14 mouse cellular contexts compared by ENCODE assay signal in the genomic region with DNA sequence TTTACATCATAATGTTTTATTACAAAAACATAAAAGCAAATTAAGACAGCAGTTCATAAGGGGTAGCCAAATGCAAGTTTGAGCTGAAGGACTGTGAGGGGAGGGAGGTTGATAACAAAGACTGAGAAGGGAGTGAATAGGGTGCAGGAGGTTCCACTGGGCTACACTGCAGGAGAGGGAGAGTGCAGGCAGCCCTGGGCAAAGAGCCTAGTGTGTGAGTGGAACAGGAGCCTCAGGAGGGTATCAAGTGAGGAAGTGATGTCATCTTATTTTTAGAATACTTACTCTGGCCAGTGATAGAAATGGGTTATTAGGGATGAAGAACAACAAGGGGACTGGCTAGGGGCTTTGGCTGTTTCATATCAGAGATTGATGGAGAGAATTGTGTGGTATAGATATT. TPM values are rescaled to one million over a fixed set of nuclear protein-coding genes. Genes with fewer than 3 reads are reported as not detected.
"Had no signal": no experiment of that assay in that cellular context is flagged by ENCODE, and none has a peak within 500 bp of the region (broad histone marks: within the 10 kb centered on the region; RNA-seq: fewer than 3 reads in every experiment).

No protein-coding gene starts in this region.

- H3K27ac ChIP-seq: limb, embryonic 12.5 days; liver, embryonic 13.5 days; lung, embryonic 15.5 days; macrophage; midbrain, embryonic 12.5 days; neural tube, embryonic 12.5 days had no signal

- H3K4me1 ChIP-seq: liver, embryonic 13.5 days; lung, embryonic 15.5 days; megakaryocyte, embryonic 14.5 days had no signal

- H3K4me3 ChIP-seq: limb, embryonic 12.5 days; liver, embryonic 13.5 days; lung, embryonic 15.5 days; megakaryocyte, embryonic 14.5 days; midbrain, embryonic 12.5 days; neural tube, embryonic 12.5 days had no signal

- H3K36me3 ChIP-seq: limb, embryonic 12.5 days; liver, embryonic 13.5 days; lung, embryonic 15.5 days; midbrain, embryonic 12.5 days; neural tube, embryonic 12.5 days had no signal

- H3K9ac ChIP-seq: limb, embryonic 12.5 days; liver, embryonic 13.5 days; liver, postnatal 0 days; lung, embryonic 15.5 days; midbrain, embryonic 12.5 days; neural tube, embryonic 12.5 days had no signal

- ATAC-seq: liver, postnatal 0 days had no signal

- H3K27me3 ChIP-seq: limb, embryonic 12.5 days; liver, embryonic 13.5 days; lung, embryonic 15.5 days; megakaryocyte, embryonic 14.5 days; midbrain, embryonic 12.5 days; neural tube, embryonic 12.5 days had no signal

- H3K9me3 ChIP-seq: limb, embryonic 12.5 days; liver, embryonic 13.5 days; lung, embryonic 15.5 days; megakaryocyte, embryonic 14.5 days; midbrain, embryonic 12.5 days; neural tube, embryonic 12.5 days had no signal

- H3K4me2 ChIP-seq: limb, embryonic 12.5 days; liver, embryonic 13.5 days; lung, embryonic 15.5 days; midbrain, embryonic 12.5 days; neural tube, embryonic 12.5 days had no signal

- DNase-seq: kidney, postnatal 25 days; liver; liver, embryonic 13.5 days; liver, postnatal 0 days; lung, postnatal 14 days; thymus, adult 18-20 months; thymus, postnatal 14 days had no signal

RNA-seq across cellular contexts. Expression of a gene that starts 42.2 kb away (rescaled TPM):
- total RNA-seq: monocyte, adult 5-6 weeks had no signal
